Mouse (Mus musculus) bone marrow macrophage, adult 2 months (primary cell): Measurements from ENCODE around the gene Fam163a.

Experiments
- CTCF ChIP-seq: IDR thresholded peaks from 2 replicates; pipeline ENCODE4 v1.5.1; 2012; ENCODE audit warnings: low read depth, mild to moderate bottlenecking, low read length, moderate library complexity
- POLR2A ChIP-seq: IDR thresholded peaks from 2 replicates; pipeline ENCODE4 v1.6.1; 2012; ENCODE audit warnings: mild to moderate bottlenecking, low read depth, low read length, borderline replicate concordance

- TF ChIP-seq POLR2A (no peak), CTCF (no peak)
Measured at GRCm38 (mm10) chr1:156231122-156231521, 26.3 kb upstream of the Fam163a start.
